Mouse (Mus musculus) ovary, postnatal 10 days (tissue): ENCODE data around the gene Unc5cl.

ENCODE experiments used
- DNase-seq: peaks from one replicate; pipeline ENCODE4 v3.0.0; 2022; ENCODE audit warnings: low spot score

Unc5cl gene

DNA sequence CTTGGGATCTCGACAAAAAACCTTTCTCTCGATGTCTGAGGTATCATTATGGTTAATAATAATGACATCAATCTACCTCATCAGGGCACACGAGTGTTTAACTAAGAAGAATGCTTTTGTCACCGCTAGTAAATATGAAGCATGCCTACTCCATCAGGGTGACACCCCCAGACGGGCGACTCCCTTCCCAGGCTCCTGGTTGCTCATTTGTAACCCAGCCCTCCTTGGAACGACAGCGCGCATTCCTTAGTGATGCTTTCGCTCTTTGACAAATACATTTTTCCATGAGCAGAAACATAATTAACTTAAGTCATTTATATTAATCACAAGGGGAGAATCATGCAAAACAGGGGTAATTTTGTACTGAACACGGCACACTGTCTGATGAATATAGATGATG is 88.0 kb downstream of the Unc5cl start:
- no peak for DNase-seq

DNA sequence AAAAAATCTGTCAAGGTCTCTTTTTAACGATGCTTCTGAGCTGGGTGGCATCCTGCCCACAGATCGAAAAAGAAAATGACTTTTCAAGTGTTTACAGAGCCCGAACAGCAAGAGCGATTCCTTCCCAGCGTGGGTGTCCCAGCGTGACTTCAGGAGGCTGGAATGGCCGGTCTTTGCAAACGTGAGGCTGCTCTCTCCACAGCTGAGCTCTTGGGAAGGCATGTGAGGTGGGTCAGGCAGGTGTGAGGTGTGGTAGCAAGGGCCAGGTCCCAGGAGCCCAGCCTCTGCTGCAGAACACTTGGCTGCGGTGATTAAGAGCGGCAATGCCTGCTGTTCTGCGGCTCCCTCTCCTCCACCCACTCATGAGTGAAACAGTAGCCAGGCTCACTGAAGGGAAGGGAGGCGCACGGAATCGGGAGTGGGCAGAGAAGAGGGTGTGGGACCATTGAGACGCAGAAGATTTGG is 88.6 kb downstream of the Unc5cl start:
- no peak for DNase-seq

- no peak for DNase-seq
Measured at GRCm38 (mm10) chr17:48544722-48545121, 90.0 kb downstream of the Unc5cl start.

DNA sequence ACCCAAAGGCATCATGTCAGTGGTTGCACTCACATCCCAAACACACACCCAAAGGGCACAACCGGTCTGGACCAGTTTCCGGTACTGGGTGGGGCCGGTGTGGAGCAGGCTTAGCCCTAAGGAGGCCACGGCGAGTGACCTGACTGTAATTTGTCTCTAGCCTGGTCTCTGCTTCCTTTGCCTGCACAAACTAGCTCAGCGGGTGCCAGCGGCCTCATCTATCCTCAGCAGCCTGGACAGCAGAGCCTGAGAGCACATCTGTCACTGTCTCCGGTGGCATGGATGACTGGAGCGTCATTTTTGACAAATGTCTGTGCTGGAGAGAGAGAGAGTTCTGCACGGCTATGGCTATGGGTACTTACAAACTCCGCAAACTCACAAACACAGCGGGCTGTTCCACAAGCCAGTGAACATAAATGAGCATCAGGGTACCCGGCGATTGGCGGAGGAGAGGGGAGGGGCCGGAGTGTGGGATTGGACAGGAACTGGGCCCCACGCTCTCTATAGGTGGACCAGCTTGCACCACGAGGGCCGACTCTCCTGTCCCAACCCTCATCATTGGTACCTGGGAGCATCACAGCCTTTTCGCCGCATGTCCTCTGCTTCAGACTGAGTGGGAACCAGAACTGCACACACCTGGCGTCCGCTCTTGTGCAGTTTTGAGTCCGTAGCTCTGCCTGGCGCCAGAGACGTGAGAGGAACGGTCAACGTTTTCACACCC is 90.7 kb downstream of the Unc5cl start:
- no peak for DNase-seq

DNA sequence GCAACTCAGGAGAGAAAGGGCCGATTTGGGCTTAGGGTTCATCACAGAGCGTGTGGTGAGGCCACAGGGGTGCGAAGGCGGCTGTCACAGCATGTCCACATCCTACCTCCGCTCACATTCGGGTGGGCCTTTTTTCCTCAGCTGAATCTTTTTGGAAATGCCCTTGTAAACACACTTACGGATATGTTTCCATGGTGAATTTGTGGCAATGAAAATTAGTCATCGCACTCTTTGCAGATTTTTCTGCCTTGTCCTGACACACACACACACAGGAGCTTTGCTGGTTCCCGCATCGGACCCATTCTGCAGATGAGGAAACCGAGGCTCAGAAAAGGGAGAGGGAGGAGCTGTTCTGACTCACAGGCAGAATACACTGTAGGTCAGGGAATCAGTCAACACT is 91.3 kb downstream of the Unc5cl start:
- no peak for DNase-seq

GRCm38 (mm10) chr17:48547668-48548067 is 93.0 kb downstream of the Unc5cl start:
- DNase-seq: no peak

DNA sequence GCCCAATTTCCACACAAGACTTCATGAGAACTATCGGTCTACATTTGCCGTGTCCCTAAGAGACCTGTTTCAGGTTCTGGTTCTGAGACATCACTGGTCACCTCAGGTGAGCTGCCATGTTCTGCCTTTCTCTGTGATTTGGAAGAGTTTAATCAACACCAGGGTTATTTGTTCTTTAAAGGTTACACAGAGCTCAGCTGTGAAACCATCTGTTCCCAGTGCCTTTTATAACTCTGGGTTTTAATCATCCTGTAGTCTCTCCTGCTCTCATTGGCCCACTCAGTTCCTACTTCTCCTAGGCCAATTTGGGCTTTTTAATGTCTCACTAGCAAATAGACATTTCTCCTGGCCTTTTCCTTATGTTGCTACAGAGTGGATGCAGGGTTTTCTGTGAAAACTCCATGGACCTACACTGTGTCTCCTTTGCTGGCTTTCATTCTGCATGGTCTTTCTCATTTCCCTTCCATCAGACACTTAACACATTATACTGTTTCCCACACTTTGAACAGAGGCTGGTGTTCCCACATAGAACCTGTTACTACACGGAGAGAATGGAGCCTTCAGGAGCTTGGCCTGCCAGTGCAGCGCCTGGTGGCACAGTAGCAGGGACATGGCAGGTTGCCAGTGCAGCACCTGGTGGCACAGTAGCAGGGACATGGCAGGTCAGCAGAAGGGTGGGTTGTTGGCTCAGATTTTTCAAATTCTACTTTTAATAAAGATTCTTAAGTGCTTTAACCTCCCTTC is 97.3 kb downstream of the Unc5cl start:
- DNase-seq: no peak

- no peak for DNase-seq
Measured at GRCm38 (mm10) chr17:48552532-48552915, 97.8 kb downstream of the Unc5cl start.

DNA sequence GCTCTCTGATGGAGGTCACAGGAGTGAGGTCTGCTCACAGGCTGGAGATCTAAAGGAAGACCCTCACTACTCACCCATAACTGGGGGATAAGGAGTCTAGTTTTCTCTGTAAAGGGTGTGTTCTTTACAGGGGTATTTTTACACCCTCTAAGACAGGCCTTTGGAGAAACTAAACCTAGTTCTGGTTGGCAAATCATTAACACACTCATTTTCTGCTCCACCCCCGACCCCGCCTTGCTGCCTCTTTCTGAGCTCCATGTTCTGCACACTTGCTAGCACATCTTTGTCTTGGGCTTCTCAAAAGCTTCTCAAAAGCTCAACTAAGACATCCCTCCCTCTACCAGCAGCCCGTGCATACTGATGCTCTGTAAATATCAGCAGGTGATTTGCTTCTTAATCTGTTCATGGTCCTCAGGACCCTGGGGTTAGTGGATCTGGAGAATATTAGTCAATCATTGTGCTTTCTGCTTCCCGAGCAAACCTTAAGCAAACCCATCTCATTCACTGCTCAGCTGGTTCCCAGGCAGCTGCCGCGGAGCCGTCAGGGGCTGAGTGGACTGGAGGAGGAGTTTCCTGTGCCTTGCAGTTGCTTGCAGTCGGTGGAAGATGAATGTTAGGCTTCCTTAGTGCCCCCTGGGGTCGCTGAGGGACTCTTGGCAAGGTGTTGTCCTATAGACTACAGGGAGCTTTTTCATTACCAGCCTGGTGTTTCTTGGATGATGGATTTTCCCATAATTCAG is 101.7 kb downstream of the Unc5cl start:
- no peak for DNase-seq

GRCm38 (mm10) chr17:48557823-48558715 is 103.4 kb downstream of the Unc5cl start:
- DNase-seq: no peak

DNA sequence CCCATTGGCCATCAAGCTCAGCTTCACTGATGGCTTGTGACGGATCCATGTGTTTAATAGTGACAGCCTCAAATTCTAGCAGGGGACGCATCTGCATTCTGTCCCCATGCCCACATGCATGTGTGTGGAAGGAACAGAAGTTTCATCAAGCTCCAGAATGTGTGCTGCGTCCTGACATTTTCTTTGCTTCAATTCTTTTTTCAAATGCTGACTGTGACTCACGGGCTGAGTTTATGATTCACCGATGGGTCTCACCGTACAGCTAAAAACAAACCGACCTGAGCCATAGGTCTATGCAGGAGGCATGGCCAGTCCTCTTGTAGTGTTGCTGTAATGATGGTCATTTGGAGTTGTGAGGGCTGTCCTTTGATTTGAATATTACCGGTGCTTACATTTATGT is 110.2 kb downstream of the Unc5cl start:
- no peak for DNase-seq

GRCm38 (mm10) chr17:48569656-48570055 is 115.0 kb downstream of the Unc5cl start:
- DNase-seq: no peak

- DNase-seq: no peak
Measured at GRCm38 (mm10) chr17:48581153-48581552, 126.5 kb downstream of the Unc5cl start.

DNA sequence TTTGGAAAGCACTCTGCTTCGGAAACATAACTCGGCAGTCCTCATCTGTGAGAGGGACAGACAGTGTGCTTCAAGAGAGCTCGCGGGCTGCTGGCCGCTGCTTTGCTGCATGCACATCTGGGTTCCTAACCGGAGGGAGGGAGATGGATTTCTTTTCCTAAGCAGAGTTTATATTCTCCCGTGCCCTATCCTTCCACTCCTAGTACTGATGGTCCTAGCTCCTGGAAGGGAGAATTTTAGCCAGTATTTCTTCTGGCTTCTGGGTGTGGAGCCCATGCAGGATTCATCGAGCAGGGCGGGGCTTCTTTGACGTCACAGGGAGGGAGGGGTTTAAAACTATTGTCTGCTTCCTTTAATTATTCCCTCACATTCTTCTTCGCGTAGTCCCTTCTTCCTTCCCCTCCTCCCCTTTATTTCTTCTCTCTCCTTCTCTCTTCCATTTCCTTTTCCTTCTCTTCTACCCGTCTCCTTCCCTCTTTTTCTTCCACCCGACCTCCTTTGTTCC is 127.8 kb downstream of the Unc5cl start:
- no peak for DNase-seq

DNA sequence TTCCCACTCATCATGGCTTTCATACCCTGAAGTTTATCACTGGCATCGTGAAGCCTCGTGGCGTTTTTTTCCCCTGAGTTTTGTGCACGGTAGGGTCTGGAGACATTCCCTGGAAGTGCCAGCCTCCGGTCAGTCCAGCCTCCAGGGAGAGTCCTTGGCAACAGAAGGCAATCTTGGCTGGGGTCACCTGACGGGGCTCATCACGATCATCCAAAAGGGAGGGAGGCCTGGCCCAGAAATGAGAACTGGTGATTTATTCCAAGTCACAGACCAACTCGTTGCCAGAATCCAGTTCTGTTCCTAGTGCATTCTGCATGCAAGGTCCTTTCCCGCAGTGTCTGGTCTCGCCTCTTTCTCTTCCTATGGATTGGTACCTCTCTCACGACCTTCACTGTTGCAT is 128.7 kb downstream of the Unc5cl start:
- DNase-seq: no peak

DNA sequence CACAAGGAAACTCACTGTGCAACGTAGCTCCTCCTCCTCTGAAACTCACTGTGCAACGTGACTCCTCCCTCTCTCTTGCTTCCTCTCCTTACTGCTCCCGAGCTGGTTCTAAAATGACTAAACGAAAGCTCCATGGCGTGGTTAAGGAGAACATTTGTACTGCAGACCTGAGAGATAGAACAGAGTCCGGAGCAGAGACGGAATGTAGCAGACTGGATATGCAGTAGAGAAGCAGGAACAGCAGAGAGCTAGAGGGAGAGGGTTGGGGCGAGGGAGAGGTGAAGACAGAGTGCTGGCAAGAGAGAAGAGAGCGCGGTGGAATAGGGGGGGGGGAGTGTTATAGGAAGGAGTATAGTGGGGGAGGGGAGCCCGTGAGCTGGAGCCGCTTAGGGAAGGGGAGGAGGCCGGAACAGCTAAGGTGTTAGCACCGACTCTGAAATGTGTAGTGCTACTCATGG is 131.2 kb downstream of the Unc5cl start:
- no peak for DNase-seq

- DNase-seq: no peak
Measured at GRCm38 (mm10) chr17:48588674-48589073, 134.0 kb downstream of the Unc5cl start.
